Mouse (Mus musculus) yolk sac, embryonic 10.5 days (tissue): ENCODE measurements at regions not wholly inside any gene's neighbourhood (a gene's known extent, or its start where the extent isn't known, plus 50 kb on each side); places are given as distances from the start of the nearest gene placed in this dataset.
A peak's percentile ranks its signal among the peaks of the same experiment; 100 is the strongest.

Experiments used
- DNase-seq: peaks from one replicate; pipeline ENCODE4 v3.0.0-alpha.2; 2017; ENCODE audit warnings: low spot score

- no peak for DNase-seq
Measured at GRCm38 (mm10) chr8:41648276-41648675, 231.4 kb upstream of the Frg1 start.

- DNase-seq: no peak
Measured at GRCm38 (mm10) chr8:41644626-41645025, 227.8 kb upstream of the Frg1 start.

DNA sequence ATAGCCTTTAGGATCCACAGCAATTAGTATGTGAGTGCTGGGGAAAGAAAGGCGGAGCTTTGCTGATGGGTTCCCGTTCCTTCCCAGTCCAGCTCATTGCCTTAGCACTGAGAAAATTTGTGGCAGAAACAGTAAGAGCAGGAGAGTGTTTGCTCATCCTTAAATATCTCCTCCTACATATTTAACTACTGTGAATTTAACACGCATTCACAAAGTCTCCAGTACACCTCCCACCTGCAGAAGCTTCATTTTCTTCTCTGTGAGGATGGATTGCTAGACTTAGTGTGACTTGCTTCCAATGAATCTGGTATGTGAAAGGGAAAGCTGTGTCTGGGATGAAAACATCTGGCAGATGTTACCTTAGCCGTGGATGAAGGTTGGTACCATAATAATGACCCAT is 207.0 kb upstream of the Frg1 start:
- DNase-seq: no peak

DNA sequence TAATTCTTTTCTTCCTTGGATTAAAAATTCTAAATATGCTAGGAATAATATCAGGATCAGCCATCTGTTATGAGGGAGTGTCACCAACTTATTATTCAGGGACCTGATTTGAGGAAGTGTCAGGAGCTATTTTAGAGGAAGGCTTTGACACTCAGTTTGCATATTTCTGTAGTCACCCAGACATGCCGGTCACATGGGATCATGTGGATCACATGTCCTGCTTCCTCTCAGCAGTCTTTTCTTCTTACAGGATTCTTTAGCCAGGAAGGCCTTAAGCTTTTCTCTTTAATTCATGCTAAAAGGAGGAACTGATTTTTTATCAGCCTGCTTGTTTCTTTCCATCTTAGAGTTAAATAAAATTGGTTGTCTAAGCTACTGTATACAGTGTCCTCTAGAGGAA is 183.4 kb upstream of the Frg1 start:
- DNase-seq: no peak

DNA sequence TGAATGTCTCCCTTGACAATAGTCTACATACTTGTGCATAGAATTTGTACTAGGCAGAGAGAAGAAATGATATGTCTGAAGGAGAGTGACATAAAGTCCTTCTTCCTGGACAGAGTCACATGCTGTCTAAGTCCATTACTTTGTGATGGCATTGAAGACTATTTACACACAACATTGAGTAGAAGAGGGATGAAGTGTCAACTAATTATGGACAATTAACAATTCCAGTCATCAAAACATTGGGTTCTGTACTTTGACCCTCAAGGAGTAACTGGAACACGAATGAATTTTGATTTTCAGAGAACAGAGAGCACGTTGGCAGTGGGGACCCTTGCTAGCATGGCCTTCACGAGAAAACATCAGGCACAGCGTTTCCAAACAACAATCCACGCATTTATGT is 177.6 kb upstream of the Frg1 start:
- DNase-seq: no peak

DNA sequence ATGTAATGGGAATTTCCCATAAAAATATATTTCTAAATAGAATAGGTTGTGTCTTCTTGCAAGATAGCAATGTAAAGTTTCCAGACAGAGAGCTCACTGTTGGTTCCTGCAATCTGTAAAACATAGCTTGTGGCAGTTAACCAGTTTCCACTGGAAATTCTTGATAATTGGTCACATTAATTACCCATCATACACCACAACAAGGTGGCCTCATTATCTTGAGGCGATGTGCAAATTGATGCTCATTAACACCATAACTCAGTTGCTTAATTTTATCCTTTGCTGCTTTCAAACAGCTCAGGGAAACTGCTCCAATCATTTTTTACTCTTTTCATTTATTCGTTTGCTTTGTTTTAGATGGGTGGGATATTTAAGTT is 176.8 kb upstream of the Frg1 start:
- DNase-seq: no peak

- no peak for DNase-seq
Measured at GRCm38 (mm10) chr8:41592741-41593665, 176.1 kb upstream of the Frg1 start.

DNA sequence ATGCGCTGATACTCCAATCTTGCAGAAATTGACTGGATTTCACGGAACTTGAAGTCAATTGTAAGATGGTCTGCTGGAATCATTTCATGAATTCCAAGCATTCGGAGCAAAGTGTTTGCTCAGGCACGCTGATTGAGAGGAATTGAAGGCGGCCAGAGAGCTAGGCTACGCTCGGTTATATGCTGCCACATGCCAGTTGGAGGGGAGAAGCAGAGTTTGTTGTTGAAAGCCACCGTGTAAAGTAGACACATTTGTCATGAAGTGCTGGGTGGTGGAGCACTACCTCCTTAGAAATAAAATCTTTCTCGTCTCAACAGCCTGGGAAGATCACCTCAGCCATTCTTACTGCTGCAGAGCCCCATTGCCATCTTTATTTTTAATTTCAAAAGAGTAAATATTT is 175.3 kb upstream of the Frg1 start:
- DNase-seq: no peak

DNA sequence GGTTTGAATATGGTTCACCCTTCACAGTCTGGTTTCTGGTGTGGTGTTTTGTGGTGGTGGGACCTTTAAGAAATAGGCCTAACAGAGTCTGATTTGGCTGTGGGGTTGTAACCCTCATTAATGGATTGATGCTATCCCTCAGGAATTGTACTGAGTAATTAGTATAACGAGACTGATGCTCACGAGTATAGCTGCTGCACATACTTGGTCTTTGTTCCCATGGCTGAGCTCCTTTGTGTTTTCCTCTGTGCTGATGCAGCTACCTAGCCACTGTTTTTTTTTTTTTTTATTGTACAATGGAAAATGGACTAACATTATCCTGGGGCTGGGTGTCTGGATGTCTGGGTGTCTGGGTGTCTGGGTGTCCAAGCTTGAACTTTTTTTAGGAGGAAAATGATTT is 171.3 kb upstream of the Frg1 start:
- no peak for DNase-seq

DNA sequence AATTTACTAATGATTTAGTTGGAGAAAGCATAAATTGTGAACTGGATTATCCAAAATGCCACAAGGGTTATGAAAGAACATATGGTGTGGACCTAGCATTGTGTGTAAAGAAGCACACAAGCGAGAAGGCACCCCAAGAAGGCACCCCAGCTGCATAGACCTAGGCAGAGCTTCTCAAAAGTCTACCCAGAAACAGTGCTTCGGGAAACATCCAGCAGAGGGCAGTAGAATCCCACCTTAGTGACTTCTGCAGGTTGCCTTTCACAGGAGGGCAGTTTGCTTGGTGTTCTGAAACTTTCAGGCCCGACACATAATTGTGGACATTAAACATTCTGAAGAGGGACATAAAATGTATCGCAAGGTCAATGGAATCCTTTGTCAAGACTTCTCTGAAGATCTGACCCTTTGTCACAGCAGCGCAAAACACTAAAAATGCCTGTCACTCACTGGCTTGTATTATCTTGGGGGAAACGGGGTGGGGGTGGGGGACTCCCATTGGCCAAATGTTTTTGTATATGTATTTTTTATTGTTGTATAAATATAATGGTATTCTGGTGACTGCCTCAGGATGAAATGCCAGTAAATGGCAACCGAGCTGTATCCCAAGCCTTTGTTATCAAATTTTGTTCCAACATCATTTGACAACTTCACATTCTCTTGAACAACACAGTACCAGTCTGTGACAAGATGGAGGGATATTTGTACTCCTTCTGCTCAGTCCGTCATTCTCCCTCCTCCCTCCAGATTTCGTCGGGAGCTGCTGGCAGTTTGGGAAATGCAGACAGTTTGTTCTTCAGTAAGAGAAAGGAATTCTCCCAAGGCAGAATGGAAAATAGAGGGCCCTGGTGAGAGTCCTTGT is 156.4 kb upstream of the Frg1 start:
- DNase-seq: peak; percentile 38

DNA sequence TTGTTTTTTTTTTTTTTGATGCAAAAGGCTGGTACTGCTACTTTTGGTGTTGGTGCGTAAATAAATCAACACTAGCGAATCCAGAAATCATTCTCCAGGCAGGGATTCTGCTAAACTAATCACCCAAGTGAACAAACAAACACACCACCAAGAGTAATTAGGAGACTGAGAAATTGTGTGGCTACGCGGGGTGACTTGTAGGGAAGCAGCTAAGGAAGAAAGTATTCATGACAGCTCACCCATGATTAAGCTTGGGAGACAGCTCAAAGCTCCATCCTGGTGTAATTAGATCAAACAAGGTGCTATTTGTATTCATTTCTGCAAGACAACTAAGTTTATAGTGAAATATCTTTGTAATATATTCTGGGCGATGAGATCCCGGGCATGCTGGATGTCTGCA is 153.7 kb upstream of the Frg1 start:
- DNase-seq: no peak

GRCm38 (mm10) chr8:41561995-41562394 is 145.1 kb upstream of the Frg1 start:
- DNase-seq: no peak

- no peak for DNase-seq
Measured at GRCm38 (mm10) chr8:41556819-41557218, 139.9 kb upstream of the Frg1 start.

GRCm38 (mm10) chr8:41552747-41553534 is 136.1 kb upstream of the Frg1 start:
- DNase-seq: no peak

DNA sequence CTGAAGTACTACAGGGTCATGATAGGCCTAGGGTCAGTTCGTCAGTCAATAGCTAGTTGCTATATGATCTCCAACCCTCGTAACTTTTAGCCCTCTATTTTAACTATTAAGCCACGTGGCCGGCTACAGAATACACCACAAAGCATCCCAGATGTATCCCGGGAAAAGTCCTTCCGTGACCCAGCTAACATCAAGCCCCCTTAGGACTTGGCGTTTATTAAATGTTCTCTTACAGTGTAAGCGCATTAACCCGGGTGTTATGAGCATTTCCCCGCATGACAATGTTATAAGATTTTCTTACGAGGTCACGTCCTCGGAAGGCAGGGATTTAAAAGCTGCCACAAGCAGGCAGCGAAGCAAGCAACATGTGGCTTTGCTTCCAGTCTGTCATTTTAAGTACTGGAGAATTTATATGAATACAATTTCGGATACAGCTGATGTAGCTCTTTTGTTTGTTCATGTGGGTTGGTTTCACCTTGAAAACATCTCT is 135.1 kb upstream of the Frg1 start:
- DNase-seq: no peak

- DNase-seq: no peak
Measured at GRCm38 (mm10) chr8:41550095-41550420, 133.2 kb upstream of the Frg1 start.

DNA sequence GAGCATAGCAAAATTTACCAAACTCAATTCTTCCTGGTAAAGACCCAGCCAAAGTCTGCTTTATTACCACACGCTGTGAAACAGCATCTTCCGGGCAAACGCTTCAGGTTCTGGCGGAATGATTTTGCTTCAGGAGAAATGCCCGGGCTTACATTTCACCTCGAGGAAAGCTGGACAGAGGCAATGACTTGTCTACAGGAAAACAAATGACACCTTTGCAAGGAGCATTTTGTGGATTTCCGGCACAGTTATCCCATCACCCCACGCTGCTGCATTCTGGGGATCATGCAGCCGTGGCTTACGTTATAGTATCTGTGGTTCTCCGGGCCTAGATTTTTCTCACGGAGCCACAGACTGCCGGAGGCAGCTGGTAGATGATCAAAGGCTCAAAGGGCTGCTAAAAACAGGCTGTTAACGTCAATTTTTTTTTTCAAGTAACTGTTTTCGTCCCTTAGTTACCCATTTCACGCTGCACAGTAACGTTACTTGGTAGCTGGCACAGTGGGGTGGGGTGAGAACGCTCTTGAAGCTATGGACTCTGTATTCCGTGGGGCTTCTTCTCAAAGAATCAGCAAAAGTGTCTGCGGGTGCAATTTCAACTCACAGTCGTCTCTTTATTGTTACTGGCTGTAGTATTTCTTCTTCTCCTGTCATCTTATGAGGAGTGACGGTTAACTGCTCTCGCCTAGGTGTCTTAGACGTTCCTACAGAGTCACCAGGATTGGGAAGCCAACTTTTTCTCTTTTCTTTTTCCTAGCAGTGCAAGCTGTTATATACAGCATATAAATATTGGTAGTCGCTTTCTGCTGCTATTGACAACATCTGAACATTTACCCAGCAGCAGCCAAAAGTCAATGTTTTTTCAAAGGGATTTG is 132.6 kb upstream of the Frg1 start:
- DNase-seq: no peak

DNA sequence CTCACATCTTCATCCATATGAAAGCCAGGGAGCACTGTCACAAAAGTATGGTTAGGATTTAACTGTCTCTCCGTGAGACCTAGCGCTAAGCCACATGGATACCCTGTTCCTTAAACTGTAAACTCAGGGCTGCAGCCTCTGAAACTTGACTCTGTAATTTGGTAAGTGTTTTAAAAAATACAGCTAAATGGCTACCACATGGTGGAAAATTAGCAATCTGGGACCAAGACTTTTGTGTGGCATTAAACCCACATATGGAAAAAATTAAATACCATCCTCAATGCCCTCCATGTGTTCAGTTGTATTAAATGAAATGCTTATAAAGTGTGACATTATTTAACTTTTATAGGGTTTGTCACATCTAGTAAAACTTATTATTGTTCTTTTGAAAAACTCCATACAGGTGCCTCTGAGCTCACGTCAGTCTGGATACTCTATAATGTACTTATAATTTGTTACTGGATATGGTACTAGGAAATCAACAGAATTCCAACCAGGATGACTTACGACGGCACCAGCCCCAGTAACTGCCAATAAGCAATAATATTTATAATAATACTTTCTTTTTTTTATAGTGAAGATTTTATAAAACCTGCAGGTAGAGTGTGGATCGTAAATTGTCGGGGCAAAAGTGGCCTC is 131.0 kb upstream of the Frg1 start:
- no peak for DNase-seq

GRCm38 (mm10) chr8:41532212-41532611 is 115.3 kb upstream of the Frg1 start:
- no peak for DNase-seq

GRCm38 (mm10) chr8:41529581-41529980 is 112.7 kb upstream of the Frg1 start:
- DNase-seq: no peak

- DNase-seq: no peak
Measured at GRCm38 (mm10) chr8:41526283-41526682, 109.4 kb upstream of the Frg1 start.
